Mouse (Mus musculus): ENCODE measurements around the gene Klhdc7b. TPM values are rescaled to one million over a fixed set of nuclear protein-coding genes. Genes with fewer than 3 reads are reported as not detected.

The Klhdc7b gene
- polyA plus RNA-seq, 1 experiment from 2014 or later = 0.04 TPM

DNA sequence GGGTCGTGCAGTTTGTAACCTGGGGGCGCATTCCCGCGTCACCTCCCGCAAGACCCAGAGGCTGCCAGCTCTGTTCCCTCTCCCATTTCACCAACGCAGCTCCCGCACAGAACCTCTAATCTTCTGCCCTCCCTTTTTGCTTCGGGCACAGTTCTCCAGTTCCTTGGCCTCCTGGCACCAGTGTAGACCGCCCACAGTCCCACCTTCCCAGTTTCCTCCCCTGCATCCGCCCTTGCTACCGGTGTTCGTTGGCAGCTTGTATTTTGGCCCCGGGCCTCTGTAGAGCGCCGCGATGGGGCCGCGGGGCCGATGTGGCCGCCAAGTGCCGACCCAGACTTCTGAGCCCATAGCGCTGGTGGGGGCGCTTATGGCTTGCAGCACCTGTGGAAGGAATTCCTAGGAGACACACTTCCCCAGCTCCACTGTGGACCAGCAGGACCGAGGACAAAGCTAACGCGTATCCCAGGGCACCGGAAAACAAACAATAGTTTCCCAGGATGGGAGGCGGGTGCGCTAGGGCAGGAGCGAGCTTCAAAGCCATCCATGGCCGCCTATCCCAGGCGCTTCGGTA is 5.8 kb upstream of the Klhdc7b start, which contains the start of gene Odf3b:
Gene Odf3b (minus strand): TSS at position 452 of the 571 bp plus-strand sequence.
- peak within 1 kb of the TSS; percentile 42 for H3K4me3 ChIP-seq (replicated peaks; ENCODE audit: low read length)
- H3K4me2 ChIP-seq (ENCODE audit: low read depth, low read length) = peak within 1 kb of the TSS; percentile 58
- H3K36me3 ChIP-seq (ENCODE audit: control insufficient read depth, insufficient read depth, low read length) = no peaks in the 10 kb centered on the region
- peaks cover 12% of the 10 kb centered on the region for H3K4me1 ChIP-seq (ENCODE audit: control insufficient read depth, insufficient read depth, low read length)
- WGBS = under 1% methylated on average over 33 of the region's 33 CpGs
- ATAC-seq (ENCODE audit: insufficient read depth, low FRiP score) = peak; percentile 18; the same call in 1 of the 2 replicates
- H3K9me3 ChIP-seq (replicated peaks; ENCODE audit: control insufficient read depth, low read length) = no peaks in the 10 kb centered on the region
- peak within 1 kb of the TSS; percentile 50 for H3K9ac ChIP-seq (ENCODE audit: low read length)
- H3K27me3 ChIP-seq (ENCODE audit: control insufficient read depth, insufficient read depth, low read length) = peaks cover 42% of the 10 kb centered on the region
- no peak within 1 kb of the TSS for H3K27ac ChIP-seq (ENCODE audit: low read length)

DNA sequence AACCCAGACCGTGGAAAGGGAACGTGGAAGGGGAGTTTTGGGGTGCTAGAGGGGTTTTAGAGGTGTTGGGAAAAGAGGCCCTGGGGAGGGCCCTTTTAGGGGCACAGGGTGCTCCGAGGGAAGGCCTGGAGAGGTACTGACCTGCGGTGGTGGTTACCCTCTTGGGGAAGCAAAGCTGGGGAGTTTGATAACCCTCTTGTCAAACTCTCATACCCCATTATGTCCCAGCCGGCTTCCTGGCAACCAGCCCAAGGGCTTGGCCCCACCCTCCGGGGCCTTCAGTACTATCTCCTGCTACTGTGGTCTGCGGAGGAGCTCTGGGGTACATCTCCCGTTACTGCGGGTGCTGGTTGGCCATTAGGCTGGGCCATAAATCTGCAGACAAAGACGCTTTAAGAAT is 5.3 kb upstream of the Klhdc7b start:
- ATAC-seq (ENCODE audit: insufficient read depth, low FRiP score) = no peak
- peaks cover 8% of the 10 kb centered on the region; the same call in 1 of the 2 replicates for H3K4me1 ChIP-seq (ENCODE audit: control insufficient read depth, insufficient read depth, low read length)
- H3K9ac ChIP-seq (ENCODE audit: low read length) = no peak overlapping the region; the same call in 1 of the 2 replicates
- peaks cover 42% of the 10 kb centered on the region for H3K27me3 ChIP-seq (ENCODE audit: control insufficient read depth, insufficient read depth, low read length)
- H3K4me2 ChIP-seq (ENCODE audit: low read depth, low read length) = peak overlapping the region; percentile 58
- no peak overlapping the region for H3K27ac ChIP-seq (ENCODE audit: low read length)
- no peaks in the 10 kb centered on the region for H3K36me3 ChIP-seq (ENCODE audit: control insufficient read depth, insufficient read depth, low read length)
- WGBS = 14% methylated on average over 10 of the region's 10 CpGs
- peak overlapping the region; percentile 42 for H3K4me3 ChIP-seq (replicated peaks; ENCODE audit: low read length)
- H3K9me3 ChIP-seq (replicated peaks; ENCODE audit: control insufficient read depth, low read length) = no peaks in the 10 kb centered on the region

DNA sequence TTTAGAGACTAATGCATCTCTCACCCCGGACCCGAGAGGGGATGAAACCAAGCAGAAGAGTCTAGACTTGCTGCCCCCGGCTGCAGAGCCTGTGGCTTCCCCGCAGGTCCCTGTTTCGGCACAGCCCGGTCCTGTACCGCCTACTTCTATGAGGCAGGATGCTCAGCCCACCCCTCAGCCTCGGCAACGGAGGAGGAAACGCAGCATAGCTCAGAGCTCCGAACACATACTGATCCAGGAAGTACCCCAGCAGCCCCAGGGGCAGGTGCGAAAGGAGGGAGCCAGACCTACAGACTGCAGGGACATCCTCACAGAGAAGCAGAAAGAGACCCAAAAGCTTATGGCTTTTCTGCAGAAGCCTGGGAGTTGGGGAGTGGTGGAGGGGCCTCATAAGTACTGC is 2.4 kb downstream of the Klhdc7b start:
- H3K4me2 ChIP-seq (ENCODE audit: low read depth, low read length) = no peak overlapping the region
- no peaks in the 10 kb centered on the region for H3K27me3 ChIP-seq (ENCODE audit: control insufficient read depth, insufficient read depth, low read length)
- WGBS = 34% methylated on average over 12 of the region's 12 CpGs
- no peaks in the 10 kb centered on the region for H3K4me1 ChIP-seq (ENCODE audit: control insufficient read depth, insufficient read depth, low read length)
- H3K27ac ChIP-seq (ENCODE audit: low read length) = no peak overlapping the region
- ATAC-seq (ENCODE audit: insufficient read depth, low FRiP score) = no peak
- no peak overlapping the region for H3K4me3 ChIP-seq (replicated peaks; ENCODE audit: low read length)
- no peaks in the 10 kb centered on the region for H3K36me3 ChIP-seq (ENCODE audit: control insufficient read depth, insufficient read depth, low read length)
- H3K9me3 ChIP-seq (replicated peaks; ENCODE audit: control insufficient read depth, low read length) = no peaks in the 10 kb centered on the region
- no peak overlapping the region; the same call in 1 of the 2 replicates for H3K9ac ChIP-seq (ENCODE audit: low read length)

DNA sequence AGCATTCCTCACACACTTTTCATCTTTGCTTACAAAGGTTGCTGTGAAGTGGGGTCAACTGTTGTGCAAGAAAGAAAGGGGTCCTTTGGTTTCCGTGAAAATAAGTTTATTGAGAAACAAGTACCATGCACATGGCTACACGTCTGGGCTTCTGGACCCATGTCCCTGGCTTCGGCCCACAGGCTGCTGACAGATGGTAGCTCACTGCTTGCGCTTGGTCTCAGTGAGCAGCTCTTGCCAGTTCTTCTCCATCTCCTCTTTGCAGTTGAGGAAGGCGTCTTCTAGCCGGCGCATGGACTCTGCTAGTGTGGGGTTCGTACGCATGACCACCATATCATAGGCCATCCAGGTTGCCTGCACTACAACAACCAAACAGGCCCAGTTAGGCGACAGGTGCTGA is 5.4 kb downstream of the Klhdc7b start:
- Histone ChIP-seq H3K4me1 (ENCODE audit: control insufficient read depth, insufficient read depth, low read length) (no peaks in the 10 kb centered on the region), H3K9me3 (replicated peaks; ENCODE audit: control insufficient read depth, low read length) (no peaks in the 10 kb centered on the region), H3K36me3 (ENCODE audit: control insufficient read depth, insufficient read depth, low read length) (no peaks in the 10 kb centered on the region), H3K27me3 (ENCODE audit: control insufficient read depth, insufficient read depth, low read length) (no peaks in the 10 kb centered on the region), H3K4me3 (replicated peaks; ENCODE audit: low read length) (no peak overlapping the region), H3K27ac (ENCODE audit: low read length) (no peak overlapping the region), H3K4me2 (ENCODE audit: low read depth, low read length) (no peak overlapping the region), H3K9ac (ENCODE audit: low read length) (no peak overlapping the region)
- ATAC-seq (ENCODE audit: insufficient read depth, low FRiP score) = no peak
- WGBS = 86% methylated on average over 10 of the region's 10 CpGs

DNA sequence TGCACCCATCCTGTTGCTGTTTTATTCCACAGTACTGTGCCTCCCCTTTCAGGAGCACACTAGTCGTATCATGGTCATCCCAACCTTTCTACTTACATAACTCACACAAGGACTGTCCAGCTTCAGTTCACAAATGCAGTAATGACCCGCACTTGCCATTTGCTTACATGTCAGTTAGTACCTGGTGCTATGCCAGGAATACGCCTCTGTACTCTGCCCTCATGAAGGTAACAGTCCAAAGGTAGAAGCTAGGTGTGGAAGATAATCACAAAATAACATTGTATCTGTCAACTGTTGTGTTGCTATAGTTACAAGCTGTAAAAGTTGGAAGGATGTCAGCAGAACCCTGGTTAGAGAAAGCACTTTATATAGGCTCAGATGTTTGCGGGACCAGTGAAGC is 12.2 kb downstream of the Klhdc7b start:
- no peak overlapping the region for H3K9ac ChIP-seq (ENCODE audit: low read length)
- 0 out of 2 replicates have a peak, but pooled peaks have one; percentile 44 for ATAC-seq (ENCODE audit: insufficient read depth, low FRiP score)

DNA sequence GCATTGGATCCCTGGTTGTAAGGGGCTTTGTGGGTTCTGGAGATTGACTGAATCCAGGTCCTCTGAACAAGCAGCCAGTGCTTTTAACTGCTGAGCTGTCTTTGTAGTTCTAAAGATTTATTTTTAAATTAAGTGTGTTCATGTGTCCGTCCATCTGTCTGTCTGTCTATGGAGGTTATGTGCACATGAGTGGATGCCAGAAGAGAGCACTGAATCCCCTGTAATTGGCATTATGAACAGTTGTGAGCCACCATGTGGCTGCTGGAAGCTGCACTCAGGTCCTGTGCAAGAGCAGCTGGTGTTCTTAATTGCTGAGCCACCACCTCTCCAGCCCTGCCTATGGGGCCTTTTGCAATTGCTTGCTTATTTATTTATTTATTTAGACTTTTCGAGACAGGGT is 13.4 kb downstream of the Klhdc7b start:
- 72% methylated on average over 2 of the region's 2 CpGs for WGBS
- ATAC-seq (ENCODE audit: insufficient read depth, low FRiP score) = no peak
- Histone ChIP-seq H3K4me2 (ENCODE audit: low read depth, low read length) (no peak overlapping the region), H3K9me3 (replicated peaks; ENCODE audit: control insufficient read depth, low read length) (no peaks in the 10 kb centered on the region), H3K36me3 (ENCODE audit: control insufficient read depth, insufficient read depth, low read length) (no peaks in the 10 kb centered on the region), H3K9ac (ENCODE audit: low read length) (no peak overlapping the region), H3K27me3 (ENCODE audit: control insufficient read depth, insufficient read depth, low read length) (no peaks in the 10 kb centered on the region), H3K4me1 (ENCODE audit: control insufficient read depth, insufficient read depth, low read length) (no peaks in the 10 kb centered on the region), H3K4me3 (replicated peaks; ENCODE audit: low read length) (no peak overlapping the region), H3K27ac (ENCODE audit: low read length) (no peak overlapping the region)

More for the DNA sequence above, 12.2 kb downstream of the Klhdc7b start:
- no peak overlapping the region for H3K27ac ChIP-seq (ENCODE audit: low read length)
- no peaks in the 10 kb centered on the region for H3K36me3 ChIP-seq (ENCODE audit: control insufficient read depth, insufficient read depth, low read length)
- no peak overlapping the region for H3K4me2 ChIP-seq (ENCODE audit: low read depth, low read length)
- H3K27me3 ChIP-seq (ENCODE audit: control insufficient read depth, insufficient read depth, low read length) = no peaks in the 10 kb centered on the region
- H3K4me1 ChIP-seq (ENCODE audit: control insufficient read depth, insufficient read depth, low read length) = no peaks in the 10 kb centered on the region
- no peak overlapping the region for H3K4me3 ChIP-seq (replicated peaks; ENCODE audit: low read length)
- 80% methylated on average over 4 of the region's 4 CpGs for WGBS
- H3K9me3 ChIP-seq (replicated peaks; ENCODE audit: control insufficient read depth, low read length) = no peaks in the 10 kb centered on the region

DNA sequence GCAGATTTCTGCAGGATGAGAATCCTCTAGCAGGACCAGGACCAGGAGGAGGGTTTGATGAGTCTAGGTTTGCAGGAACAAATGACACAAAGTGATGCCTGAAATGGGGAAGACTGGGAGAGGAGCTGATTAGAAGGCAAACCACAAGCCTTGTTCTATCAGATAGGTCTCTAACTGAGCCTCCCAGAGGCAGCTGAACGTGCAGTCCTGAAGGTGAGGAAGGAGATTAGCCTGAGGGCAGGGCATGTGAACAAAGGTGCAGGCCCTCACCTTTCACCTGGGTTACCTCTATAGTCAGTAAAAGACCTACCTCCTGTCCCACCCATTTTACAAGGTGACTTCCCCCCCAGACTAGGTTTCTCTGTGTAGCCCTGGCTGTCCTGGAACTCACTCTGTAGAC is 15.0 kb downstream of the Klhdc7b start:
- 57% methylated on average over 1 of the region's 1 CpGs for WGBS
- no peak overlapping the region for H3K4me2 ChIP-seq (ENCODE audit: low read depth, low read length)

DNA sequence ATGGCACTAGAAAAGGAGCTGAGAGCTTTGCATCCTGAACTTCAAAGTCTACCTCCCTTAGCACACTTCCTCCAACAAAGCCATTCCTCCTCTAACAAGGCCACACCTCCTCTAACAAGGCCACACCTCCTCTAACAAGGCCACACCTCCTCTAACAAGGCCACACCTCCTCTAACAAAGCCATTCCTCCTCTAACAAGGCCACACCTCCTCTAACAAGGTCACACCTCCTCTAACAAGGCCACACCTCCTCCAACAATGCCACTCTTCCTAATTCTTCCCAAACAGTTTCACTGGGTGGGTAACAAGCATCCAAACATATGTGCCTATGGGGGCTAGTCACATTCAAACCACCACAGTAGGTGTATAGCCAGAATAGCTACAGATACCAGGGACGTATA is 17.8 kb downstream of the Klhdc7b start:
- H3K4me3 ChIP-seq (replicated peaks; ENCODE audit: low read length) = no peak overlapping the region
- 95% methylated on average over 1 of the region's 1 CpGs for WGBS
- H3K9ac ChIP-seq (ENCODE audit: low read length) = no peak overlapping the region
- H3K4me1 ChIP-seq (ENCODE audit: control insufficient read depth, insufficient read depth, low read length) = no peaks in the 10 kb centered on the region
- H3K27me3 ChIP-seq (ENCODE audit: control insufficient read depth, insufficient read depth, low read length) = no peaks in the 10 kb centered on the region
- H3K9me3 ChIP-seq (replicated peaks; ENCODE audit: control insufficient read depth, low read length) = peaks cover 4% of the 10 kb centered on the region
- no peak for ATAC-seq (ENCODE audit: insufficient read depth, low FRiP score)
- no peaks in the 10 kb centered on the region for H3K36me3 ChIP-seq (ENCODE audit: control insufficient read depth, insufficient read depth, low read length)
- no peak overlapping the region for H3K27ac ChIP-seq (ENCODE audit: low read length)
- H3K4me2 ChIP-seq (ENCODE audit: low read depth, low read length) = no peak overlapping the region

More for the DNA sequence above, 15.0 kb downstream of the Klhdc7b start:
- Histone ChIP-seq H3K27me3 (ENCODE audit: control insufficient read depth, insufficient read depth, low read length) (no peaks in the 10 kb centered on the region), H3K36me3 (ENCODE audit: control insufficient read depth, insufficient read depth, low read length) (no peaks in the 10 kb centered on the region), H3K4me1 (ENCODE audit: control insufficient read depth, insufficient read depth, low read length) (no peaks in the 10 kb centered on the region), H3K9ac (ENCODE audit: low read length) (no peak overlapping the region), H3K4me3 (replicated peaks; ENCODE audit: low read length) (no peak overlapping the region), H3K9me3 (replicated peaks; ENCODE audit: control insufficient read depth, low read length) (no peaks in the 10 kb centered on the region), H3K27ac (ENCODE audit: low read length) (no peak overlapping the region)
- ATAC-seq (ENCODE audit: insufficient read depth, low FRiP score) = no peak

DNA sequence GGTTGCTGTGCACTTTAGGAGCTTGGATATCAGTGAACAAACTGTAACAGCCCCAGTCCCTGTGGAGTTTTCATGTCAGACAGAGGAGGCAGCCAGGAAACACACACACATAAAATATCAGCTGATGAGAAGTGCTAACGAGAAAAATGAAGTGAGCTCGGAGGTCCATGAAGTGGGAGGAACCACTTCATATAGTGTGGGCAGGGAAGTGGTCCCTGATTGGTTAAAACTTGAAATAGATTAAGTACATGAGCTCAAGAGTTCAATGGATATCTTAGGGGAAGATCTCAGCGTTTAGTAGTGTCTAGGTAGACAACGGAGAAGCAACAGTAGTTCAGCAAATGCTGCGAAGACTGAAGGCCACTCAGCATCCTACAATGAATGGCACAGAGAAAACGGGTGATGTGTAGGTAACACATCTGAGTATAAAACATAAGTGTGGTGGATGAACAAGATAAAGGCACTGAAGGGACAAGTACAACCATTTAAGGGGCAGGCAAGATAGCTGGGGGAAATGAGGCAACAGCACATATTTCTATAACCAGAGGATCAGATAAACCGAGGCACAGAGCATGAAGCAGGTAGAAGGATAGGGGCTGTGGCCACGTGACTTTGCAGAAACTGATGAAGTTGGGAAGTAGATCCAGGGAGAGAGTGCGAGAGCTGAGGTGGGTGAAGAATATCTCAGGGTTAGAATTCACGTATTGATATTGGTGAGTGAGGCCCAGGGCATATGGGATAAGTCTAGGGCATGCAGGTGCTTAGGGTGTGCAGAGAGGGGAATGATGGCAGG is 20.3 kb downstream of the Klhdc7b start:
- Histone ChIP-seq H3K9ac (ENCODE audit: low read length) (no peak overlapping the region), H3K9me3 (replicated peaks; ENCODE audit: control insufficient read depth, low read length) (peaks cover 4% of the 10 kb centered on the region), H3K4me3 (replicated peaks; ENCODE audit: low read length) (no peak overlapping the region), H3K4me2 (ENCODE audit: low read depth, low read length) (no peak overlapping the region), H3K4me1 (ENCODE audit: control insufficient read depth, insufficient read depth, low read length) (no peaks in the 10 kb centered on the region), H3K36me3 (ENCODE audit: control insufficient read depth, insufficient read depth, low read length) (no peaks in the 10 kb centered on the region), H3K27me3 (ENCODE audit: control insufficient read depth, insufficient read depth, low read length) (no peaks in the 10 kb centered on the region), H3K27ac (ENCODE audit: low read length) (no peak overlapping the region)
- no peak for ATAC-seq (ENCODE audit: insufficient read depth, low FRiP score)
- 79% methylated on average over 10 of the region's 10 CpGs for WGBS
